27 mouse cellular contexts compared by ENCODE assay signal in the genomic region with DNA sequence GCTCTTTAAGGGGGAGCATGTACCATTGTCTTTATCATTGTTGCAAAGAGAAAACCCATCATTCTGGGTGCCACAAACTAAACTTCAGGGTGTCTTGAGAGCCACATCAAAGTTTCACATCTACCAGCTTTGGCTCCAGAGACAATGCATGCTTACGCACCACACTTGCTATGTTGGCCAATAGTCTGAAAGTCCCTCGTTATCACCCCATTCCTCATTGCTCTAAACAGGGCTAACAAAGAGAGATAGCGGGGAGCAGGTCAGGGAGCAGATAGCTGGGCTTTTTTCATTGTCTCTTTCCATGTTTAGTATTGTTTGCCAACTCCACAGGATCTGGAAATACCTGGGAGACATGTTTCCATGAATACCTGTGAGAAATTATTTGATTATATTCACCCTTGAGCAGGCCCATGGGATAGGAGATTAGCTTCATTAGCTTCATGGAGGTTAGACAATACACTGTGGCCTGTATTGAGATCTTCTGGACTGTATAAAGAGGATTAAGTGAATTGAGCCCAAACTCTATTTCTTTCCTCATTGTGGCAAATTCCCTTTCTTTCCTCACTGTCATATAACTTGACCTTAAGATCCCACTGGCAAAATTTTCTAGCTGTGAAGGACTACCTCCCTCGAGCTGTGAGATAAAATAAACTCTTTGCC. TPM values are rescaled to one million over a fixed set of nuclear protein-coding genes. Genes with fewer than 3 reads are reported as not detected.
DNase-seq lines count a peak whose midpoint lies in the region; ATAC-seq lines count a peak whose summit lies in the region.
"Had no signal": no experiment of that assay in that cellular context is flagged by ENCODE, and none has a peak within 500 bp of the region (broad histone marks: within the 10 kb centered on the region; RNA-seq: fewer than 3 reads in every experiment).

No protein-coding gene starts in this region.

- no peak overlapping the region for H3K4me3 ChIP-seq in embryonic facial prominence, embryonic 14.5 days (ENCODE audit: low read depth, low read length)
- H3K4me3 ChIP-seq in embryonic facial prominence, embryonic 10.5 days = no peak overlapping the region
- H3K4me3 ChIP-seq in liver, embryonic 11.5 days (ENCODE audit: low read depth, low read length) = no peak overlapping the region
- H3K4me3 ChIP-seq in liver, embryonic 15.5 days (replicated peaks) = no peak overlapping the region
- no peak overlapping the region for H3K4me3 ChIP-seq in midbrain, embryonic 10.5 days
- H3K4me3 ChIP-seq: embryonic facial prominence, embryonic 12.5 days; forebrain, embryonic 13.5 days; heart, embryonic 12.5 days; hindbrain, embryonic 10.5 days had no signal

- H3K9ac ChIP-seq in embryonic facial prominence, embryonic 14.5 days (ENCODE audit: low read depth, low read length) = no peak overlapping the region
- no peak overlapping the region for H3K9ac ChIP-seq in liver, embryonic 11.5 days (ENCODE audit: low read depth, low read length)
- no peak overlapping the region for H3K9ac ChIP-seq in liver, embryonic 15.5 days
- H3K9ac ChIP-seq: embryonic facial prominence, embryonic 12.5 days; forebrain, embryonic 13.5 days; forebrain, postnatal 0 days; heart, embryonic 12.5 days; hindbrain, embryonic 14.5 days had no signal

- H3K27me3 ChIP-seq in embryonic facial prominence, embryonic 14.5 days (replicated peaks; ENCODE audit: control insufficient read depth, insufficient read depth, low read length) = no peaks in the 10 kb centered on the region
- no peaks in the 10 kb centered on the region for H3K27me3 ChIP-seq in embryonic facial prominence, embryonic 10.5 days (replicated peaks; ENCODE audit: low read depth, poor library complexity, severe bottlenecking)
- no peaks in the 10 kb centered on the region for H3K27me3 ChIP-seq in liver, embryonic 11.5 days (replicated peaks; ENCODE audit: control insufficient read depth, insufficient read depth, low read length)
- H3K27me3 ChIP-seq in liver, embryonic 15.5 days = no peaks in the 10 kb centered on the region
- no peaks in the 10 kb centered on the region for H3K27me3 ChIP-seq in midbrain, embryonic 10.5 days (ENCODE audit: low read depth, poor library complexity, severe bottlenecking)
- H3K27me3 ChIP-seq: embryonic facial prominence, embryonic 12.5 days; forebrain, embryonic 13.5 days; heart, embryonic 12.5 days; Patski had no signal

- no peak overlapping the region for H3K4me2 ChIP-seq in embryonic facial prominence, embryonic 14.5 days (ENCODE audit: low read depth, low read length)
- no peak overlapping the region; the same call in 1 of the 2 replicates for H3K4me2 ChIP-seq in liver, embryonic 11.5 days
- no peak overlapping the region for H3K4me2 ChIP-seq in liver, embryonic 15.5 days
- H3K4me2 ChIP-seq: embryonic facial prominence, embryonic 12.5 days; forebrain, embryonic 13.5 days; heart, embryonic 12.5 days; hindbrain, embryonic 14.5 days had no signal

- H3K4me1 ChIP-seq in embryonic facial prominence, embryonic 14.5 days (ENCODE audit: control insufficient read depth, insufficient read depth, low read length) = no peaks in the 10 kb centered on the region
- no peaks in the 10 kb centered on the region for H3K4me1 ChIP-seq in embryonic facial prominence, embryonic 10.5 days
- H3K4me1 ChIP-seq in liver, embryonic 11.5 days (replicated peaks; ENCODE audit: control insufficient read depth, insufficient read depth, low read length) = no peaks in the 10 kb centered on the region
- H3K4me1 ChIP-seq in liver, embryonic 15.5 days (replicated peaks) = no peaks in the 10 kb centered on the region
- H3K4me1 ChIP-seq in midbrain, embryonic 10.5 days = no peaks in the 10 kb centered on the region
- H3K4me1 ChIP-seq: embryonic facial prominence, embryonic 12.5 days; forebrain, embryonic 13.5 days; heart, embryonic 12.5 days; hindbrain, embryonic 10.5 days had no signal

- H3K9me3 ChIP-seq in embryonic facial prominence, embryonic 14.5 days (ENCODE audit: control insufficient read depth, low read length) = no peaks in the 10 kb centered on the region
- no peaks in the 10 kb centered on the region for H3K9me3 ChIP-seq in embryonic facial prominence, embryonic 10.5 days
- no peaks in the 10 kb centered on the region for H3K9me3 ChIP-seq in liver, embryonic 11.5 days (ENCODE audit: control insufficient read depth, low read length)
- no peaks in the 10 kb centered on the region for H3K9me3 ChIP-seq in liver, embryonic 15.5 days (replicated peaks)
- H3K9me3 ChIP-seq in midbrain, embryonic 10.5 days (replicated peaks) = no peaks in the 10 kb centered on the region
- H3K9me3 ChIP-seq: embryonic facial prominence, embryonic 12.5 days; forebrain, embryonic 13.5 days; heart, embryonic 12.5 days; hindbrain, embryonic 10.5 days had no signal

- WGBS in embryonic facial prominence, embryonic 14.5 days = 71% methylated on average over 4 of the region's 4 CpGs
- 76% methylated on average over 4 of the region's 4 CpGs for WGBS in embryonic facial prominence, embryonic 10.5 days
- 55% methylated on average over 4 of the region's 4 CpGs for WGBS in liver, embryonic 11.5 days
- WGBS in liver, embryonic 15.5 days (ENCODE audit: insufficient replicate concordance) = 28% methylated on average over 4 of the region's 4 CpGs
- 73% methylated on average over 4 of the region's 4 CpGs for WGBS in midbrain, embryonic 10.5 days

- no peak overlapping the region for H3K27ac ChIP-seq in embryonic facial prominence, embryonic 14.5 days (replicated peaks; ENCODE audit: low read depth, low read length)
- no peak overlapping the region for H3K27ac ChIP-seq in embryonic facial prominence, embryonic 10.5 days (replicated peaks)
- no peak overlapping the region for H3K27ac ChIP-seq in liver, embryonic 11.5 days (ENCODE audit: low read depth, low read length)
- no peak overlapping the region for H3K27ac ChIP-seq in liver, embryonic 15.5 days (replicated peaks)
- H3K27ac ChIP-seq in midbrain, embryonic 10.5 days (replicated peaks) = no peak overlapping the region
- H3K27ac ChIP-seq: embryonic facial prominence, embryonic 12.5 days; forebrain, embryonic 13.5 days; hindbrain, embryonic 10.5 days; hindbrain, embryonic 14.5 days had no signal

- H3K36me3 ChIP-seq in embryonic facial prominence, embryonic 14.5 days (ENCODE audit: control insufficient read depth, insufficient read depth, low read length) = no peaks in the 10 kb centered on the region
- no peaks in the 10 kb centered on the region for H3K36me3 ChIP-seq in embryonic facial prominence, embryonic 10.5 days (replicated peaks)
- no peaks in the 10 kb centered on the region for H3K36me3 ChIP-seq in liver, embryonic 11.5 days (ENCODE audit: control insufficient read depth, insufficient read depth, low read length)
- no peaks in the 10 kb centered on the region for H3K36me3 ChIP-seq in liver, embryonic 15.5 days (replicated peaks)
- H3K36me3 ChIP-seq in midbrain, embryonic 10.5 days = no peaks in the 10 kb centered on the region
- H3K36me3 ChIP-seq: embryonic facial prominence, embryonic 12.5 days; G1E; heart, embryonic 12.5 days; hindbrain, embryonic 10.5 days had no signal

- peak; percentile 11 for DNase-seq in embryonic facial prominence, embryonic 14.5 days (ENCODE audit: low spot score)
- no peak for DNase-seq in embryonic facial prominence, embryonic 10.5 days (ENCODE audit: low spot score)
- DNase-seq in liver, embryonic 11.5 days (ENCODE audit: low spot score) = no peak
- DNase-seq in midbrain, embryonic 10.5 days (ENCODE audit: low spot score) = no peak
- DNase-seq in urinary bladder, postnatal 14 days (ENCODE audit: low spot score) = no peak
- no peak for DNase-seq in left cerebral cortex, adult 11 months (ENCODE audit: low spot score)
- DNase-seq: adrenal gland, adult 2 months; adrenal gland, postnatal 25 days; B cell, adult 2 months; cerebellum, adult 11 months; cerebellum, adult 9-10 months; cerebellum, postnatal 36 days; embryo, embryonic 11 days; forebrain, postnatal 0 days; gastrocnemius, postnatal 14 days had no signal

- ATAC-seq in embryonic facial prominence, embryonic 14.5 days (ENCODE audit: low read depth) = peak; percentile 41; the same call in 1 of the 2 replicates
- ATAC-seq in liver, embryonic 11.5 days (replicated peaks; ENCODE audit: low FRiP score) = peak; percentile 95
- peak; percentile 82 for ATAC-seq in liver, embryonic 15.5 days (ENCODE audit: insufficient read depth)
- ATAC-seq in megakaryocyte-erythroid progenitor cell, adult 5-6 weeks (replicated peaks; ENCODE audit: low FRiP score, low TSS enrichment, poor library complexity, severe bottlenecking) = peak; percentile 99
- ATAC-seq: activated CD4-positive, CD25-positive, alpha-beta regulatory T cell, adult 4 months; CD4-positive, CD25-positive, alpha-beta regulatory T cell, adult 4 months; forebrain, embryonic 13.5 days; forebrain, postnatal 0 days; Patski had no signal

RNA-seq across cellular contexts. Expression of a gene that starts 29.4 kb away (rescaled TPM):
- polyA plus RNA-seq in embryonic facial prominence, embryonic 14.5 days (2014; fragmentation: Nextera tagmentation; extraction: Ambion mirVana) = 31.5 and 32.7 TPM in 2 replicates
- 0.63 and 1.8 TPM in 2 replicates for polyA plus RNA-seq in embryonic facial prominence, embryonic 10.5 days (2016; fragmentation: Nextera tagmentation; extraction: Ambion mirVana)
- 0.93 and 1.3 TPM in 2 replicates for polyA plus RNA-seq in liver, embryonic 11.5 days (2014; fragmentation: Nextera tagmentation; extraction: Ambion mirVana)
- polyA plus RNA-seq in liver, embryonic 15.5 days (2015; fragmentation: Nextera tagmentation; extraction: Ambion mirVana) = 0.58 and 0.77 TPM in 2 replicates
- 1.9 and 6.6 TPM in 2 replicates for total RNA-seq in megakaryocyte-erythroid progenitor cell, adult 5-6 weeks (2014; fragmentation: Nextera tagmentation)
- total RNA-seq in megakaryocyte-erythroid progenitor cell, adult 5-6 weeks (2017) = 0.46 and 0.56 TPM in 2 replicates
- polyA plus RNA-seq in midbrain, embryonic 10.5 days (2016; fragmentation: Nextera tagmentation; extraction: Ambion mirVana) = 1.1 and 1.3 TPM in 2 replicates
- total RNA-seq: adrenal gland, postnatal 25 days had no signal
- polyA plus RNA-seq: G1E; gonadal fat pad, adult 2 months; Patski had no signal

Comparison
In these comparisons a context has a peak if more than half of its experiments do, and no peak if none do; other contexts are left out.
1. RNA of a gene that starts 29.4 kb away (polyA plus RNA-seq): 31.5 to 32.7 TPM in embryonic facial prominence, embryonic 14.5 days; 0.63 to 1.8 TPM in embryonic facial prominence, embryonic 10.5 days, 1.1 to 1.3 TPM in midbrain, embryonic 10.5 days, 0.93 to 1.3 TPM in liver, embryonic 11.5 days and 0.58 to 0.77 TPM in liver, embryonic 15.5 days; every median in the first group is over 10 times any median in the second.
2. ATAC-seq: peak in every context shown above with its lines; median percentile 99 in megakaryocyte-erythroid progenitor cell, adult 5-6 weeks; 95 in liver, embryonic 11.5 days; 82 in liver, embryonic 15.5 days; 41 in embryonic facial prominence, embryonic 14.5 days.